Mouse (Mus musculus): ENCODE results near the gene Smarca2. TPM values are rescaled to one million over a fixed set of nuclear protein-coding genes. Genes with fewer than 3 reads are reported as not detected.

Gene Smarca2
- polyA plus RNA-seq, 1 experiment from 2014 or later: 129 TPM

- H3K4me2 ChIP-seq (replicated peaks): no peak overlapping the region
- H3K27me3 ChIP-seq: no peaks in the 10 kb centered on the region
- 0 out of 2 replicates have a peak, but pooled peaks cover 3% of the 10 kb centered on the region for H3K36me3 ChIP-seq
- no peaks in the 10 kb centered on the region for H3K4me1 ChIP-seq
- 80% methylated on average over 12 of the region's 12 CpGs for WGBS
- H3K4me3 ChIP-seq: no peak overlapping the region
- H3K27ac ChIP-seq (replicated peaks): no peak overlapping the region
- H3K9ac ChIP-seq (replicated peaks): no peak overlapping the region
- ATAC-seq (replicated peaks): no peak
- no peaks in the 10 kb centered on the region for H3K9me3 ChIP-seq
Measured at GRCm38 (mm10) chr19:26709095-26709494, 104.2 kb downstream of the Smarca2 start.

- Histone ChIP-seq H3K9me3 (no peaks in the 10 kb centered on the region), H3K27ac (replicated peaks) (no peak overlapping the region), H3K36me3 (0 out of 2 replicates have a peak, but pooled peaks cover 3% of the 10 kb centered on the region), H3K4me1 (peaks cover 7% of the 10 kb centered on the region; the same call in 1 of the 2 replicates), H3K9ac (replicated peaks) (no peak overlapping the region), H3K27me3 (no peaks in the 10 kb centered on the region), H3K4me2 (replicated peaks) (no peak overlapping the region), H3K4me3 (no peak overlapping the region)
- ATAC-seq (replicated peaks): no peak
- WGBS: 21% methylated on average over 2 of the region's 2 CpGs
Measured at GRCm38 (mm10) chr19:26711268-26711667, 106.4 kb downstream of the Smarca2 start.

- peaks cover 7% of the 10 kb centered on the region; the same call in 1 of the 2 replicates for H3K36me3 ChIP-seq
- peak overlapping the region; percentile 49 for H3K27ac ChIP-seq (replicated peaks)
- no peaks in the 10 kb centered on the region for H3K9me3 ChIP-seq
- no peak overlapping the region for H3K9ac ChIP-seq (replicated peaks)
- no peak overlapping the region for H3K4me2 ChIP-seq (replicated peaks)
- H3K4me3 ChIP-seq: no peak overlapping the region
- H3K27me3 ChIP-seq: no peaks in the 10 kb centered on the region
- WGBS: 62% methylated on average over 9 of the region's 9 CpGs
- H3K4me1 ChIP-seq: peaks cover 10% of the 10 kb centered on the region; the same call in 1 of the 2 replicates
- ATAC-seq (replicated peaks): no peak; the same call in 1 of the 2 replicates
Measured at GRCm38 (mm10) chr19:26716217-26716616, 111.4 kb downstream of the Smarca2 start.

- no peak overlapping the region for H3K9ac ChIP-seq (replicated peaks)
- no peaks in the 10 kb centered on the region for H3K27me3 ChIP-seq
- ATAC-seq (replicated peaks): peak; percentile 59
- peaks cover 10% of the 10 kb centered on the region; the same call in 1 of the 2 replicates for H3K4me1 ChIP-seq
- H3K9me3 ChIP-seq: no peaks in the 10 kb centered on the region
- WGBS: 16% methylated on average over 6 of the region's 6 CpGs
- no peak overlapping the region for H3K27ac ChIP-seq (replicated peaks)
- no peak overlapping the region for H3K4me2 ChIP-seq (replicated peaks)
- H3K36me3 ChIP-seq: peaks cover 5% of the 10 kb centered on the region; the same call in 1 of the 2 replicates
- no peak overlapping the region for H3K4me3 ChIP-seq
Measured at GRCm38 (mm10) chr19:26718221-26718620, 113.4 kb downstream of the Smarca2 start.

- WGBS: 91% methylated on average over 7 of the region's 7 CpGs
- no peak overlapping the region for H3K27ac ChIP-seq (replicated peaks)
Measured at GRCm38 (mm10) chr19:26719161-26719560, 114.3 kb downstream of the Smarca2 start.

GRCm38 (mm10) chr19:26721741-26722140 lies 116.9 kb downstream of the Smarca2 start:
- H3K9me3 ChIP-seq: no peaks in the 10 kb centered on the region
- peaks cover 5% of the 10 kb centered on the region; the same call in 1 of the 2 replicates for H3K36me3 ChIP-seq
- H3K4me2 ChIP-seq (replicated peaks): no peak overlapping the region
- ATAC-seq (replicated peaks): no peak
- H3K4me3 ChIP-seq: no peak overlapping the region
- no peak overlapping the region for H3K9ac ChIP-seq (replicated peaks)
- H3K4me1 ChIP-seq: no peaks in the 10 kb centered on the region
- peak overlapping the region; percentile 14; the same call in 1 of the 2 replicates for H3K27ac ChIP-seq (replicated peaks)
- no peaks in the 10 kb centered on the region for H3K27me3 ChIP-seq
- 82% methylated on average over 6 of the region's 6 CpGs for WGBS

More at GRCm38 (mm10) chr19:26719161-26719560, 114.3 kb downstream of the Smarca2 start:
- ATAC-seq (replicated peaks): no peak
- Histone ChIP-seq H3K4me1 (peaks cover 10% of the 10 kb centered on the region; the same call in 1 of the 2 replicates), H3K36me3 (peaks cover 5% of the 10 kb centered on the region; the same call in 1 of the 2 replicates), H3K4me3 (no peak overlapping the region), H3K9ac (replicated peaks) (no peak overlapping the region), H3K4me2 (replicated peaks) (no peak overlapping the region), H3K9me3 (no peaks in the 10 kb centered on the region), H3K27me3 (no peaks in the 10 kb centered on the region)

- WGBS: 84% methylated on average over 11 of the region's 11 CpGs
- Histone ChIP-seq H3K4me3 (no peak overlapping the region), H3K4me2 (replicated peaks) (no peak overlapping the region), H3K36me3 (peaks cover 5% of the 10 kb centered on the region; the same call in 1 of the 2 replicates), H3K27me3 (no peaks in the 10 kb centered on the region), H3K9ac (replicated peaks) (no peak overlapping the region), H3K27ac (replicated peaks) (no peak overlapping the region), H3K9me3 (no peaks in the 10 kb centered on the region), H3K4me1 (no peaks in the 10 kb centered on the region)
- no peak for ATAC-seq (replicated peaks)
Measured at GRCm38 (mm10) chr19:26723899-26724298, 119.0 kb downstream of the Smarca2 start.

GRCm38 (mm10) chr19:26724626-26725025 lies 119.8 kb downstream of the Smarca2 start:
- H3K9me3 ChIP-seq: no peaks in the 10 kb centered on the region
- no peak overlapping the region for H3K27ac ChIP-seq (replicated peaks)
- 93% methylated on average over 3 of the region's 3 CpGs for WGBS
- no peak overlapping the region for H3K4me2 ChIP-seq (replicated peaks)
- H3K9ac ChIP-seq (replicated peaks): no peak overlapping the region
- ATAC-seq (replicated peaks): no peak
- H3K36me3 ChIP-seq: peaks cover 5% of the 10 kb centered on the region; the same call in 1 of the 2 replicates
- H3K27me3 ChIP-seq: no peaks in the 10 kb centered on the region
- H3K4me3 ChIP-seq: no peak overlapping the region
- no peaks in the 10 kb centered on the region for H3K4me1 ChIP-seq

- no peak overlapping the region for H3K4me2 ChIP-seq (replicated peaks)
- 88% methylated on average over 9 of the region's 9 CpGs for WGBS
- H3K9ac ChIP-seq (replicated peaks): no peak overlapping the region
- no peaks in the 10 kb centered on the region for H3K36me3 ChIP-seq
- peaks cover 16% of the 10 kb centered on the region for H3K4me1 ChIP-seq
- no peak for ATAC-seq (replicated peaks)
- H3K27ac ChIP-seq (replicated peaks): no peak overlapping the region
- H3K4me3 ChIP-seq: no peak overlapping the region
- H3K9me3 ChIP-seq: no peaks in the 10 kb centered on the region
- H3K27me3 ChIP-seq: no peaks in the 10 kb centered on the region
Measured at GRCm38 (mm10) chr19:26727796-26728195, 122.9 kb downstream of the Smarca2 start.

GRCm38 (mm10) chr19:26730486-26730885 lies 125.6 kb downstream of the Smarca2 start:
- Histone ChIP-seq H3K27me3 (no peaks in the 10 kb centered on the region), H3K36me3 (no peaks in the 10 kb centered on the region), H3K4me1 (peaks cover 35% of the 10 kb centered on the region), H3K9ac (replicated peaks) (no peak overlapping the region), H3K27ac (replicated peaks) (peak overlapping the region; percentile 57; the same call in 1 of the 2 replicates), H3K4me3 (no peak overlapping the region), H3K9me3 (no peaks in the 10 kb centered on the region), H3K4me2 (replicated peaks) (no peak overlapping the region)
- no peak for ATAC-seq (replicated peaks)
- WGBS: 27% methylated on average over 9 of the region's 9 CpGs

GRCm38 (mm10) chr19:26731121-26731520 lies 126.3 kb downstream of the Smarca2 start:
- no peaks in the 10 kb centered on the region for H3K27me3 ChIP-seq
- H3K4me2 ChIP-seq (replicated peaks): no peak overlapping the region
- H3K9me3 ChIP-seq: no peaks in the 10 kb centered on the region
- H3K36me3 ChIP-seq: no peaks in the 10 kb centered on the region
- no peak overlapping the region for H3K4me3 ChIP-seq
- WGBS: 89% methylated on average over 4 of the region's 4 CpGs
- peaks cover 35% of the 10 kb centered on the region for H3K4me1 ChIP-seq
- no peak overlapping the region for H3K9ac ChIP-seq (replicated peaks)
- H3K27ac ChIP-seq (replicated peaks): peak overlapping the region; percentile 57
- peak; percentile 36; the same call in 1 of the 2 replicates for ATAC-seq (replicated peaks)

GRCm38 (mm10) chr19:26731809-26732208 lies 127.0 kb downstream of the Smarca2 start:
- Histone ChIP-seq H3K9ac (replicated peaks) (no peak overlapping the region), H3K4me1 (peaks cover 35% of the 10 kb centered on the region), H3K27ac (replicated peaks) (no peak overlapping the region), H3K9me3 (no peaks in the 10 kb centered on the region), H3K4me2 (replicated peaks) (no peak overlapping the region), H3K36me3 (no peaks in the 10 kb centered on the region), H3K4me3 (no peak overlapping the region), H3K27me3 (no peaks in the 10 kb centered on the region)
- 1% methylated on average over 4 of the region's 4 CpGs for WGBS
- 0 out of 2 replicates have a peak, but pooled peaks have one; percentile 47 for ATAC-seq (replicated peaks)

- Histone ChIP-seq H3K27me3 (no peaks in the 10 kb centered on the region), H3K27ac (replicated peaks) (no peak overlapping the region), H3K9me3 (no peaks in the 10 kb centered on the region), H3K36me3 (no peaks in the 10 kb centered on the region), H3K4me3 (no peak overlapping the region), H3K4me1 (peaks cover 35% of the 10 kb centered on the region), H3K9ac (replicated peaks) (no peak overlapping the region), H3K4me2 (replicated peaks) (no peak overlapping the region)
- WGBS: 53% methylated on average over 2 of the region's 2 CpGs
- no peak for ATAC-seq (replicated peaks)
Measured at GRCm38 (mm10) chr19:26733055-26733454, 128.2 kb downstream of the Smarca2 start.
